Mouse (Mus musculus) heart, embryonic 12.5 days (tissue): ENCODE results near the gene Vmn1r1. TPM values are rescaled to one million over a fixed set of nuclear protein-coding genes. Genes with fewer than 3 reads are reported as not detected.

Experiments
- ATAC-seq: fragments of 200-750 bp; cut with Nextera tagmentation; 2 replicates; pipeline ENCODE4 v1.8.0; 2017; ENCODE audit warnings: moderate TSS enrichment, moderate library complexity; ENCODE audit not compliant: insufficient number of reproducible peaks, low FRiP score
- H3K27ac ChIP-seq: fragments of 300-500 bp; sonication (generic); 2 replicates; pipeline ENCODE4 v1.5.1; 2016; ENCODE audit warnings: mild to moderate bottlenecking, moderate library complexity; ENCODE audit not compliant: poor library complexity, severe bottlenecking
- H3K27me3 ChIP-seq: fragments of 300-500 bp; sonication (generic); replicated peaks from 2 replicates; pipeline ENCODE4 v1.6.1; 2016; ENCODE audit warnings: mild to moderate bottlenecking, moderate library complexity
- H3K36me3 ChIP-seq: fragments of 300-500 bp; sonication (generic); 2 replicates; pipeline ENCODE4 v1.6.1; 2016; ENCODE audit warnings: mild to moderate bottlenecking, moderate library complexity
- H3K4me1 ChIP-seq: fragments of 300-500 bp; sonication (generic); replicated peaks from 2 replicates; pipeline ENCODE4 v1.6.1; 2016; ENCODE audit warnings: mild to moderate bottlenecking
- H3K4me2 ChIP-seq: fragments of 300-500 bp; sonication (generic); 2 replicates; pipeline ENCODE4 v1.6.1; 2016; ENCODE audit warnings: mild to moderate bottlenecking, moderate library complexity
- H3K4me3 ChIP-seq: fragments of 300-500 bp; sonication (generic); 2 replicates; pipeline ENCODE4 v1.5.1; 2016; ENCODE audit warnings: mild to moderate bottlenecking
- H3K9ac ChIP-seq: fragments of 300-500 bp; sonication (generic); 2 replicates; pipeline ENCODE4 v1.6.1; 2016; ENCODE audit warnings: mild to moderate bottlenecking, moderate library complexity
- H3K9me3 ChIP-seq: fragments of 300-500 bp; sonication (generic); replicated peaks from 2 replicates; pipeline ENCODE4 v1.6.1; 2016; ENCODE audit warnings: mild to moderate bottlenecking, moderate library complexity
- WGBS: fragments of 180-500 bp; shearing (Covaris S2); methylation state at CpG from one replicate; pipeline ENCODE4 v1.1.7; 2016; 5-methylcytosine and 5-hydroxymethylcytosine counted together
- polyA plus RNA-seq: library from polyadenylated mRNA; unstranded; fragments of >200 nt; fragmentation: Nextera tagmentation; extraction: Ambion mirVana; gene quantifications from 2 replicates; pipeline ENCODE4 v1.2.1, GENCODE M21; 2016

The Vmn1r1 gene
- polyA plus RNA-seq, 1 experiment from 2014 or later: not detected

DNA sequence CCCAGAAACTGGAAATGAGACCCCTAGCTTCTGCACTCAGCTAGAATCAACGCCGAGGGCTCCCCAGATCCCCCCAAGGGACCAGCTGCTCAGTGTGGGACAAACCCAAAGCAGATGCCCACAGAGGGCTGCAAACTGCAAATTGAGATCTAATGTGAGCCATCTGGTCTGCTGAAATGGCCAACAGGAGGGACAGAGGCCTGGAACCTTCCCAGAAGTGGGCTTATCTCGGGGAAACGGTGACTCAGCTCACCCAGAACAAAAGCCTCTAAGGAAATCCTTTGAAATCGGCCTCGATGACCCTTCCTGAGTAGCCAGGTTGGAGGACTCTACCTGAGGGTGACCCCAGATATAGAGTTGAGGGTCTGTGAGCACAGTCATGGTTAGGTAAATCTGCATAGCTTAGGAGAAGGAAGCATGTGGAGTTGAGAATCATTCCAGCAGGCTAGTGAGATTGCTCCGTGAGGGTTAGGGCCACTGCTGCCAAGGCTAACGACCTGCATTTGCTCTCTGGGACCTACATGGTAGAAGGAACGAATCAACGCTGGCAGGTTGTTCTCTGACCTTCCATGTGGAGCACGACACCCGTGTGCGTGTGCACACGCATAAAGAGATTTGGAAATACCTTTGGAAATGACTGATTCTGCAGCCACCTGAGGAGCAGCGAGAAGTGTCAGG lies 53.4 kb downstream of the Vmn1r1 start:
- Histone ChIP-seq H3K9ac (peak overlapping the region; percentile 35), H3K27ac (no peak overlapping the region), H3K27me3 (no peaks in the 10 kb centered on the region), H3K4me1 (peaks cover 53% of the 10 kb centered on the region), H3K4me3 (no peak overlapping the region), H3K9me3 (no peaks in the 10 kb centered on the region), H3K36me3 (no peaks in the 10 kb centered on the region), H3K4me2 (no peak overlapping the region)
- no peak for ATAC-seq
- 55% methylated on average over 15 of the region's 15 CpGs for WGBS

DNA sequence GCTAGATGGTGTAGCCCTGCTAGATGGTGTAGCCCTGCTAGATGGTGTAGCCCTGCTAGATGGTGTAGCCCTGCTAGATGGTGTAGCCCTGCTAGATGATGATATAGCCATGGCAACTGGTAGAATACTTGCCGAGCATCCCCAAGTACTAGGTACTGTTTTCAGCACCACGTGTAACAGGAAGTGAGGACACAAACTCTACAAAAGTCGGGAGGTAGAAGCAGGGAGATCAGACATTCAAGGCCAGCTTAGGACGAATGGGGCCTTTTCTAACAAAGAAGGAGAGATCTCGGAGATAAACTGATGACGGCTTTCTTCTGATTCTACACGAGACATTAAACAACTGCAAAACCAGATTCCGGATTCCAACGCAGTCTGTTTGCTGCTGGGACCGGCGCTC lies 54.1 kb downstream of the Vmn1r1 start:
- Histone ChIP-seq H3K4me1 (peaks cover 60% of the 10 kb centered on the region), H3K4me3 (no peak overlapping the region), H3K27me3 (no peaks in the 10 kb centered on the region), H3K9me3 (no peaks in the 10 kb centered on the region), H3K27ac (no peak overlapping the region), H3K9ac (peak overlapping the region; percentile 35), H3K36me3 (no peaks in the 10 kb centered on the region), H3K4me2 (no peak overlapping the region)
- 81% methylated on average over 11 of the region's 11 CpGs for WGBS
- ATAC-seq: no peak

DNA sequence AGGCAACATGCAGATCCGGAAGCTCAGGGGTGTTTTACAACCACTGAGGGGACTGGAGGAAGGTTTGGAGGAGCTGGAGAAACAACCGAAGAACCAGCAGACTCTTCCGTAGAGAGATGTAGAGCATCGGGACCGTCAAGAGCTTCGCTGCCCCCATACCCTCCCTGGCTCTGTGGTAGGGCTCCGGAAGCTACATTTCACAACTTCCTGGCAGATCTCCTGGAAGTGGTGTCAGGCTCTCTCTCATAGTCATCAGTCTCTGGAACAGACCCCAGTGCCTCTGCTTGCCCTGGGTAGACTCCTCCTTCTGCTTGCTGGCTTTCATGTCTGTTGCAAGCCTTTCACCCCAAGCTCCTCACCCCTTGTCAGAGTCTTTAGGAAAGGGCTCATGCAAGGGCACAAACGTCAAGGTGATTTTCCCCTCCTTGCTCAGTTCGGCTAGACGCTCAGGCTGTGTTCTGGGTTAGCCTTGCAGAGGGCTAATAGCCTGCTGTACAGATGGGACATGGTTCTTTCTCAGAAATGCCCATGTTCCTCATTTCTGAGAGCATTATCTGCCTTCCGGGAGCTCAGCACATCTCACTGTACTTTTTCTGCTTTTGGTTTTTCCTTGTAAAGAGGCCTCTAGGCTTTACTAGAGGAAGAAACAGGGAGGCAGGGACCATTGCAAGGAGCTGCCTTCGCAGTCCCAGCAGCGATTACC lies 55.7 kb downstream of the Vmn1r1 start:
- Histone ChIP-seq H3K27me3 (no peaks in the 10 kb centered on the region), H3K27ac (peak overlapping the region; percentile 72), H3K4me1 (peaks cover 64% of the 10 kb centered on the region), H3K36me3 (no peaks in the 10 kb centered on the region), H3K4me2 (no peak overlapping the region), H3K4me3 (no peak overlapping the region), H3K9ac (no peak overlapping the region), H3K9me3 (no peaks in the 10 kb centered on the region)
- ATAC-seq: no peak
- WGBS: 73% methylated on average over 13 of the region's 13 CpGs

- Histone ChIP-seq H3K27ac (peak overlapping the region; percentile 72; the same call in 1 of the 2 replicates), H3K4me1 (peaks cover 57% of the 10 kb centered on the region)
- ATAC-seq: no peak
These were observed 57.0 kb downstream of the Vmn1r1 start for GRCm38 (mm10) chr1:182107251-182107650.

DNA sequence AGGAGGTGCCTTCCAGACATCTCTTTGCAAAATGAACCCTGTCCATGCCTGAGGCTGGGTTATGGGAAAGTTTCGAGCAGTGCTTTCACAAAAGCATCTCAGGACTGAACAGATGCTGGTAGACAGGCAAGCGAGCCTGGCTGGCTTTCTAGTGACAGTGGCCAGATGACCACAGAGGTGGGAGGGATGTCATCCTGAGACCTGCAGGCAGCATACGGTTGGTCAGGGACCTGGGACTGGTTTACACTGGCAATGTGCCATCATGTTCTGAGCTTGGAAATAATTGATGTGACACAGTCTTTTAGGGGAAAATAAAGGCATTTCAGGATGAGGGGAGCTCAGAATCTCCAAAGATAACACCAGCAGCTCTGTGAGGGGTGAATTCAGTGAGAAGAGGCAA lies 59.3 kb downstream of the Vmn1r1 start:
- Histone ChIP-seq H3K4me3 (no peak overlapping the region), H3K9ac (no peak overlapping the region), H3K27me3 (no peaks in the 10 kb centered on the region), H3K4me2 (no peak overlapping the region), H3K4me1 (peaks cover 43% of the 10 kb centered on the region), H3K9me3 (no peaks in the 10 kb centered on the region), H3K27ac (no peak overlapping the region), H3K36me3 (no peaks in the 10 kb centered on the region)
- WGBS: 24% methylated on average over 3 of the region's 3 CpGs
- ATAC-seq: no peak

More at GRCm38 (mm10) chr1:182107251-182107650, 57.0 kb downstream of the Vmn1r1 start:
- Histone ChIP-seq H3K4me2 (no peak overlapping the region), H3K9ac (no peak overlapping the region), H3K4me3 (no peak overlapping the region), H3K27me3 (no peaks in the 10 kb centered on the region), H3K9me3 (no peaks in the 10 kb centered on the region), H3K36me3 (no peaks in the 10 kb centered on the region)
- 46% methylated on average over 9 of the region's 9 CpGs for WGBS

Other genes with a start within 250 kb of the Vmn1r1 start
- 22.7 and 24.4 TPM in 2 replicates for gene Enah, start 144.5 kb downstream of the Vmn1r1 start, polyA plus RNA-seq
- 122 and 123 TPM in 2 replicates for gene Srp9, start 39.7 kb downstream of the Vmn1r1 start, polyA plus RNA-seq
- gene Degs1, start 118.3 kb upstream of the Vmn1r1 start, polyA plus RNA-seq: 163 and 168 TPM in 2 replicates
- 17.1 and 19.6 TPM in 2 replicates for gene Fbxo28, start 177.1 kb upstream of the Vmn1r1 start, polyA plus RNA-seq
- 18.9 and 19.8 TPM in 2 replicates for gene Trp53bp2, start 244.7 kb upstream of the Vmn1r1 start, polyA plus RNA-seq